27 mouse cellular contexts compared by ENCODE assay signal in the genomic region with DNA sequence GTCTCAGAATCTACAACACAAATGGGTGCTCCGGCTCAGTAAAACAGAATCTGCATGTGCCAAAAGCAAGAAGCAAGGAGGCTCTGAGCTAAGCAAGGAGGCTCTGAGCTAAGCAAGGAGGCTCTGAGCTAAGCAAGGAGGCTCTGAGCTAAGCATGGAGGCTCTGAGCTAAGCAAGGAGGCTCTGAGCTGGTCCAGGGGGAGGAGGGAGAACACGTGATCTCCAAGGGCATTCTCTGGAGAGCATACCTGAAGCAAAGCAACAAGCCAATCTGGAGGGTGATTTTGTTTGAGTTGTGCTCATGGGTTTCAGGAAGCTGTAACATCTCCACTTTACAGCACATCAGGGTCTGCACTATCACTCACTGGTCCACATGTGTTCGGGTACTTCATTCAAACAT. TPM values are rescaled to one million over a fixed set of nuclear protein-coding genes. Genes with fewer than 3 reads are reported as not detected.
DNase-seq lines count a peak whose midpoint lies in the region; ATAC-seq lines count a peak whose summit lies in the region.
"Had no signal": no experiment of that assay in that cellular context is flagged by ENCODE, and none has a peak within 500 bp of the region (broad histone marks: within the 10 kb centered on the region; RNA-seq: fewer than 3 reads in every experiment).

No protein-coding gene starts in this region.

- no peak for ATAC-seq in kidney, embryonic 15.5 days (replicated peaks; ENCODE audit: low FRiP score)
- no peak for ATAC-seq in kidney, embryonic 14.5 days (ENCODE audit: low FRiP score, low TSS enrichment)
- ATAC-seq in intestine, embryonic 15.5 days: peak; percentile 69
- ATAC-seq: hindbrain, embryonic 16.5 days; midbrain, embryonic 16.5 days had no signal

- intact Hi-C loops in left cerebral cortex, postnatal 25 days (cut with DNase I): no loop called here

- no peaks in the 10 kb centered on the region for H3K9me3 ChIP-seq in kidney, embryonic 15.5 days (replicated peaks)
- H3K9me3 ChIP-seq in kidney, embryonic 14.5 days (ENCODE audit: control insufficient read depth, low read length): no peaks in the 10 kb centered on the region
- H3K9me3 ChIP-seq in intestine, embryonic 15.5 days: no peaks in the 10 kb centered on the region
- H3K9me3 ChIP-seq: embryonic facial prominence, embryonic 12.5 days; heart, embryonic 12.5 days; hindbrain, embryonic 10.5 days; limb, embryonic 10.5 days; neural tube, embryonic 13.5 days had no signal

- H3K4me1 ChIP-seq in kidney, embryonic 15.5 days: peaks cover 35% of the 10 kb centered on the region
- H3K4me1 ChIP-seq in kidney, embryonic 14.5 days (ENCODE audit: control insufficient read depth, insufficient read depth, low read length): peaks cover 17% of the 10 kb centered on the region; the same call in 1 of the 2 replicates
- peaks cover 17% of the 10 kb centered on the region for H3K4me1 ChIP-seq in intestine, embryonic 15.5 days (replicated peaks)
- H3K4me1 ChIP-seq: neural tube, embryonic 13.5 days had no signal

- peak overlapping the region; percentile 30; the same call in 1 of the 2 replicates for H3K27ac ChIP-seq in kidney, embryonic 15.5 days
- no peak overlapping the region for H3K27ac ChIP-seq in kidney, embryonic 14.5 days (ENCODE audit: low read depth, low read length)
- H3K27ac ChIP-seq in intestine, embryonic 15.5 days: peak overlapping the region; percentile 84
- H3K27ac ChIP-seq: embryonic facial prominence, embryonic 12.5 days; hindbrain, embryonic 10.5 days; left cerebral cortex, adult 2 months; limb, embryonic 10.5 days; macrophage; neural tube, embryonic 13.5 days had no signal

- H3K4me2 ChIP-seq in kidney, embryonic 15.5 days: no peak overlapping the region
- no peak overlapping the region for H3K4me2 ChIP-seq in kidney, embryonic 14.5 days (replicated peaks; ENCODE audit: low read depth, low read length)
- H3K4me2 ChIP-seq in intestine, embryonic 15.5 days (replicated peaks): no peak overlapping the region
- H3K4me2 ChIP-seq: embryonic facial prominence, embryonic 12.5 days; heart, embryonic 12.5 days; neural tube, embryonic 13.5 days had no signal

- H3K9ac ChIP-seq in kidney, embryonic 15.5 days: no peak overlapping the region
- no peak overlapping the region for H3K9ac ChIP-seq in kidney, embryonic 14.5 days (ENCODE audit: low read depth, low read length)
- H3K9ac ChIP-seq in intestine, embryonic 15.5 days: no peak overlapping the region
- H3K9ac ChIP-seq: embryonic facial prominence, embryonic 12.5 days; heart, embryonic 12.5 days; liver, postnatal 0 days; neural tube, embryonic 13.5 days had no signal

- no peaks in the 10 kb centered on the region for H3K36me3 ChIP-seq in kidney, embryonic 15.5 days
- no peaks in the 10 kb centered on the region for H3K36me3 ChIP-seq in kidney, embryonic 14.5 days (ENCODE audit: control insufficient read depth, insufficient read depth, low read length)
- no peaks in the 10 kb centered on the region for H3K36me3 ChIP-seq in intestine, embryonic 15.5 days
- H3K36me3 ChIP-seq: embryonic facial prominence, embryonic 12.5 days; heart, embryonic 12.5 days; hindbrain, embryonic 10.5 days; limb, embryonic 10.5 days; neural tube, embryonic 13.5 days had no signal

- peak; percentile 37 for DNase-seq in lung, postnatal 36 days
- DNase-seq in lung, postnatal 10 days: no peak
- no peak for DNase-seq in left cerebral cortex, postnatal 25 days (ENCODE audit: low spot score in 2 of 2)
- DNase-seq in spleen, adult 12 weeks (ENCODE audit: low spot score): no peak
- DNase-seq: adrenal gland, postnatal 10 days; cerebellum, adult 18-20 months; cerebellum, postnatal 25 days; gastrocnemius, postnatal 25 days; heart, adult 18-20 months; heart, postnatal 10 days; liver; liver, postnatal 0 days; retina, postnatal 1 day; thymus, postnatal 14 days had no signal

- no peak overlapping the region for H3K4me3 ChIP-seq in kidney, embryonic 15.5 days (replicated peaks)
- no peak overlapping the region for H3K4me3 ChIP-seq in kidney, embryonic 14.5 days (ENCODE audit: low read length)
- H3K4me3 ChIP-seq in intestine, embryonic 15.5 days (replicated peaks): no peak overlapping the region
- H3K4me3 ChIP-seq: embryonic facial prominence, embryonic 12.5 days; heart, embryonic 12.5 days; hindbrain, embryonic 10.5 days; left cerebral cortex, adult 2 months; limb, embryonic 10.5 days; myocyte; neural tube, embryonic 13.5 days had no signal

- no peaks in the 10 kb centered on the region for H3K27me3 ChIP-seq in kidney, embryonic 15.5 days
- no peaks in the 10 kb centered on the region for H3K27me3 ChIP-seq in kidney, embryonic 14.5 days (ENCODE audit: control insufficient read depth, insufficient read depth, low read length)
- H3K27me3 ChIP-seq in intestine, embryonic 15.5 days (replicated peaks): no peaks in the 10 kb centered on the region
- H3K27me3 ChIP-seq: neural tube, embryonic 13.5 days had no signal

- WGBS in kidney, embryonic 15.5 days: 67% methylated on average over 3 of the region's 3 CpGs
- 82% methylated on average over 3 of the region's 3 CpGs for WGBS in kidney, embryonic 14.5 days
- WGBS in intestine, embryonic 15.5 days: 61% methylated on average over 3 of the region's 3 CpGs

RNA-seq across cellular contexts. Expression of a gene that starts 18.4 kb away (rescaled TPM):
- polyA plus RNA-seq in kidney, embryonic 15.5 days (2015; fragmentation: Nextera tagmentation; extraction: Ambion mirVana): 8.3 and 9.7 TPM in 2 replicates
- 14.8 and 17.0 TPM in 2 replicates for polyA plus RNA-seq in kidney, embryonic 14.5 days (2014; fragmentation: Nextera tagmentation; extraction: Ambion mirVana)
- polyA plus RNA-seq in intestine, embryonic 15.5 days (2015; fragmentation: Nextera tagmentation; extraction: Ambion mirVana): 9.4 and 10.4 TPM in 2 replicates
- total RNA-seq in left cerebral cortex, postnatal 25 days (2021): 10 to 100 TPM; 59.8 to 68.8 TPM
